Comparison of ENCODE assay signal across 14 mouse cellular contexts in genomic region chr7:3683908-3684550, GRCm38 (mm10). TPM values are rescaled to one million over a fixed set of nuclear protein-coding genes. Genes with fewer than 3 reads are reported as not detected.
A peak's percentile ranks its signal among the peaks of the same experiment; 100 is the strongest.
DNase-seq lines count a peak whose midpoint lies in the region; ATAC-seq and TF ChIP-seq lines count a peak whose summit lies in the region.
"Had no signal": no experiment of that assay in that cellular context is flagged by ENCODE, and none has a peak within 500 bp of the region (broad histone marks: within the 10 kb centered on the region; RNA-seq: fewer than 3 reads in every experiment).

No protein-coding gene starts in this region.

- no peak for TF ChIP-seq CTCF in forebrain, postnatal 0 days (IDR thresholded peaks at IDR 0.05; ENCODE audit: low read depth)

- no peak overlapping the region for H3K9ac ChIP-seq in forebrain, postnatal 0 days
- H3K9ac ChIP-seq in midbrain, embryonic 12.5 days (replicated peaks) = no peak overlapping the region
- H3K9ac ChIP-seq: embryonic facial prominence, embryonic 13.5 days; heart, embryonic 13.5 days; stomach, embryonic 15.5 days had no signal

- H3K27ac ChIP-seq in forebrain, postnatal 0 days (ENCODE audit: low read depth, low read length) = peak overlapping the region; percentile 71
- peak overlapping the region; percentile 73 for H3K27ac ChIP-seq in midbrain, embryonic 12.5 days (replicated peaks)
- H3K27ac ChIP-seq: embryonic facial prominence, embryonic 13.5 days; heart, embryonic 13.5 days; stomach, embryonic 15.5 days had no signal

- H3K4me2 ChIP-seq in forebrain, postnatal 0 days (ENCODE audit: low read depth) = no peak overlapping the region
- peak overlapping the region; percentile 21 for H3K4me2 ChIP-seq in midbrain, embryonic 12.5 days (replicated peaks)
- H3K4me2 ChIP-seq: embryonic facial prominence, embryonic 13.5 days; heart, embryonic 13.5 days; stomach, embryonic 15.5 days had no signal

- WGBS in forebrain, postnatal 0 days = 61% methylated on average over 10 of the region's 10 CpGs
- WGBS in midbrain, embryonic 12.5 days = 65% methylated on average over 10 of the region's 10 CpGs

- no peaks in the 10 kb centered on the region for H3K4me1 ChIP-seq in forebrain, postnatal 0 days (ENCODE audit: insufficient read depth)
- H3K4me1 ChIP-seq in midbrain, embryonic 12.5 days = peaks cover 18% of the 10 kb centered on the region
- H3K4me1 ChIP-seq: embryonic facial prominence, embryonic 13.5 days; heart, embryonic 13.5 days; stomach, embryonic 15.5 days had no signal

- H3K4me3 ChIP-seq in forebrain, postnatal 0 days (ENCODE audit: low read depth, low read length) = no peak overlapping the region
- no peak overlapping the region for H3K4me3 ChIP-seq in midbrain, embryonic 12.5 days
- H3K4me3 ChIP-seq: embryonic facial prominence, embryonic 13.5 days; heart, embryonic 13.5 days; stomach, embryonic 15.5 days had no signal

- H3K27me3 ChIP-seq in forebrain, postnatal 0 days (ENCODE audit: insufficient read depth, low read length) = no peaks in the 10 kb centered on the region
- no peaks in the 10 kb centered on the region for H3K27me3 ChIP-seq in midbrain, embryonic 12.5 days
- H3K27me3 ChIP-seq: embryonic facial prominence, embryonic 13.5 days; heart, embryonic 13.5 days; stomach, embryonic 15.5 days had no signal

- ATAC-seq in forebrain, postnatal 0 days = peak; percentile 89
- ATAC-seq in midbrain, embryonic 12.5 days (ENCODE audit: low FRiP score, low read depth) = peak; percentile 78
- no peak for ATAC-seq in granulocyte monocyte progenitor cell, adult 5-6 weeks (replicated peaks; ENCODE audit: poor library complexity, severe bottlenecking)
- ATAC-seq: inflammation-experienced regulatory T-cells, adult 6 months had no signal

- DNase-seq in right cerebral cortex, adult 18-20 months = peak; percentile 42
- DNase-seq in right cerebral cortex, postnatal 4 days = no peak
- peak; percentile 57 for DNase-seq in forebrain, postnatal 0 days
- no peak for DNase-seq in heart, postnatal 4 days
- no peak for DNase-seq in spleen, postnatal 4 days (ENCODE audit: low spot score in 2 of 2)
- DNase-seq: cerebellum, adult 2 months; kidney, postnatal 25 days; right cerebral cortex, postnatal 14 days had no signal

- H3K36me3 ChIP-seq in forebrain, postnatal 0 days (ENCODE audit: insufficient read depth) = peaks cover 45% of the 10 kb centered on the region
- H3K36me3 ChIP-seq in midbrain, embryonic 12.5 days = peaks cover 25% of the 10 kb centered on the region

- no peaks in the 10 kb centered on the region for H3K9me3 ChIP-seq in forebrain, postnatal 0 days (ENCODE audit: low read length)
- H3K9me3 ChIP-seq in midbrain, embryonic 12.5 days = no peaks in the 10 kb centered on the region
- H3K9me3 ChIP-seq: embryonic facial prominence, embryonic 13.5 days; heart, embryonic 13.5 days; stomach, embryonic 15.5 days had no signal

RNA-seq across cellular contexts. Expression of gene Tmc4, which starts 6.7 kb away (rescaled TPM):
- 3.1 and 3.5 TPM in 2 replicates for total RNA-seq in forebrain, postnatal 0 days (2014; rRNA removed)
- polyA plus RNA-seq in forebrain, postnatal 0 days (2015; fragmentation: Nextera tagmentation; extraction: Ambion mirVana) = 0.93 and 2.0 TPM in 2 replicates
- polyA plus RNA-seq in midbrain, embryonic 12.5 days (2016; fragmentation: Nextera tagmentation; extraction: Ambion mirVana) = 2.8 and 3.1 TPM in 2 replicates
- 1 to 10 TPM; 2.2 to 2.4 TPM for total RNA-seq in heart, postnatal 4 days (2021)
- total RNA-seq in granulocyte monocyte progenitor cell, adult 5-6 weeks (2014; fragmentation: Nextera tagmentation) = 4.7 and 11.5 TPM in 2 replicates
- total RNA-seq in granulocyte monocyte progenitor cell, adult 5-6 weeks (2017) = 2.2 and 2.3 TPM in 2 replicates

RNA-seq across cellular contexts. Expression of gene Tsen34, which starts 8.6 kb away (rescaled TPM):
- 291 and 292 TPM in 2 replicates for total RNA-seq in forebrain, postnatal 0 days (2014; rRNA removed)
- 259 and 282 TPM in 2 replicates for polyA plus RNA-seq in forebrain, postnatal 0 days (2015; fragmentation: Nextera tagmentation; extraction: Ambion mirVana)
- 202 and 212 TPM in 2 replicates for polyA plus RNA-seq in midbrain, embryonic 12.5 days (2016; fragmentation: Nextera tagmentation; extraction: Ambion mirVana)
- total RNA-seq in heart, postnatal 4 days (2021) = 100 to 1,000 TPM; 127 to 133 TPM
- total RNA-seq in granulocyte monocyte progenitor cell, adult 5-6 weeks (2014; fragmentation: Nextera tagmentation) = 21.2 and 28.7 TPM in 2 replicates
- 31.6 and 37.5 TPM in 2 replicates for total RNA-seq in granulocyte monocyte progenitor cell, adult 5-6 weeks (2017)

RNA-seq across cellular contexts. Expression of gene Mboat7, which starts 9.3 kb away (rescaled TPM):
- total RNA-seq in forebrain, postnatal 0 days (2014; rRNA removed) = 112 and 165 TPM in 2 replicates
- polyA plus RNA-seq in forebrain, postnatal 0 days (2015; fragmentation: Nextera tagmentation; extraction: Ambion mirVana) = 81.8 and 107 TPM in 2 replicates
- 37.9 and 42.6 TPM in 2 replicates for polyA plus RNA-seq in midbrain, embryonic 12.5 days (2016; fragmentation: Nextera tagmentation; extraction: Ambion mirVana)
- 10 to 100 TPM; 29.7 to 32.3 TPM for total RNA-seq in heart, postnatal 4 days (2021)
- 63.5 and 76.3 TPM in 2 replicates for total RNA-seq in granulocyte monocyte progenitor cell, adult 5-6 weeks (2014; fragmentation: Nextera tagmentation)
- total RNA-seq in granulocyte monocyte progenitor cell, adult 5-6 weeks (2017) = 22.6 and 38.3 TPM in 2 replicates

RNA-seq across cellular contexts. Expression of gene Leng1, which starts 18.4 kb away (rescaled TPM):
- total RNA-seq in forebrain, postnatal 0 days (2014; rRNA removed) = 5.2 and 6.6 TPM in 2 replicates
- polyA plus RNA-seq in forebrain, postnatal 0 days (2015; fragmentation: Nextera tagmentation; extraction: Ambion mirVana) = 10.3 and 10.4 TPM in 2 replicates
- polyA plus RNA-seq in midbrain, embryonic 12.5 days (2016; fragmentation: Nextera tagmentation; extraction: Ambion mirVana) = 23.1 and 25.6 TPM in 2 replicates
- total RNA-seq in heart, postnatal 4 days (2021) = 10 to 100 TPM in 1 of 2 experiments, 1 to 10 TPM in 1; 8.5 to 10.2 TPM
- total RNA-seq in granulocyte monocyte progenitor cell, adult 5-6 weeks (2014; fragmentation: Nextera tagmentation) = 5.2 and 6.6 TPM in 2 replicates
- total RNA-seq in granulocyte monocyte progenitor cell, adult 5-6 weeks (2017) = 4.7 and 7.2 TPM in 2 replicates

RNA-seq across cellular contexts. Expression of gene Rps9, which starts 19.8 kb away (rescaled TPM):
- 1,013 and 1,830 TPM in 2 replicates for total RNA-seq in forebrain, postnatal 0 days (2014; rRNA removed)
- polyA plus RNA-seq in forebrain, postnatal 0 days (2015; fragmentation: Nextera tagmentation; extraction: Ambion mirVana) = 807 and 937 TPM in 2 replicates
- polyA plus RNA-seq in midbrain, embryonic 12.5 days (2016; fragmentation: Nextera tagmentation; extraction: Ambion mirVana) = 1,015 and 1,051 TPM in 2 replicates
- 100 to 1,000 TPM; 875 to 920 TPM for total RNA-seq in heart, postnatal 4 days (2021)
- 3,458 and 3,628 TPM in 2 replicates for total RNA-seq in granulocyte monocyte progenitor cell, adult 5-6 weeks (2014; fragmentation: Nextera tagmentation)
- total RNA-seq in granulocyte monocyte progenitor cell, adult 5-6 weeks (2017) = 1,516 and 1,598 TPM in 2 replicates

Comparison
In these comparisons a context has a peak if more than half of its experiments do, and no peak if none do; other contexts are left out.
1. DNase-seq: peak in right cerebral cortex, adult 18-20 months (single experiment) and forebrain, postnatal 0 days (single experiment); none in right cerebral cortex, postnatal 4 days (single experiment), heart, postnatal 4 days (single experiment) and spleen, postnatal 4 days (0 of 2).